Mouse (Mus musculus) thymus, adult 2 months (tissue): ENCODE measurements around the gene Lyst.

Experiments
- CTCF ChIP-seq: fragments of 200-500 bp; IDR thresholded peaks from 2 replicates; pipeline ENCODE4 v1.5.1; 2012; ENCODE audit warnings: mild to moderate bottlenecking, control low read depth, low read length, moderate library complexity, borderline replicate concordance; ENCODE audit not compliant: control insufficient read depth, poor library complexity, insufficient read depth; ENCODE audit errors: extremely low read depth
- POLR2A ChIP-seq: fragments of 200-500 bp; IDR thresholded peaks from 2 replicates; pipeline ENCODE4 v1.6.1; 2012; ENCODE audit warnings: mild to moderate bottlenecking, low read length, control low read depth, moderate library complexity; ENCODE audit not compliant: control insufficient read depth, poor library complexity, insufficient read depth; ENCODE audit errors: extremely low read depth

GRCm38 (mm10) chr13:13637577-13637976 is 47.4 kb downstream of the Lyst start:
- TF ChIP-seq POLR2A (no peak), CTCF (no peak)
